ENCODE assay signal across 27 mouse cellular contexts in the genomic region with DNA sequence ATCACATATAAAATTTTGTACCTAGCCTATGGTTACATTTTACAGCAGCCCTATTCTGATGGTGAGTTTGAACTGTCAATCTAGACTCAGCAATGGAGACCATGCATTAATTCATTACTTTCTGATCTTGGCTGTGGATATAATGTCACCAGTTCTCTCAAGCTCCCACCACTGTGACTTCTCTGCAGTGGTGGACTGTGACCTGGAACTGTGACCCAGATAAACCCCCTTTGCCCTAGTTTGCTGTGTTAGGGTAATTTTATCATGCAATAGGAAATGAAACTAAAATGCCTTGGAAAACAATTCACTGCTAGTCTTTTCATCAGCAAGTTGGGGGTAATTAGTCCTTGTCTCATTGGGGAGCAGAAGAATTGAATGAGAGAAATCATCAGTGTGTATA.
A peak's percentile ranks its signal among the peaks of the same experiment; 100 is the strongest.
DNase-seq lines count a peak whose midpoint lies in the region; ATAC-seq and TF ChIP-seq lines count a peak whose summit lies in the region.
"Had no signal": no experiment of that assay in that cellular context is flagged by ENCODE, and none has a peak within 500 bp of the region (broad histone marks: within the 10 kb centered on the region; RNA-seq: fewer than 3 reads in every experiment).

No protein-coding gene starts in this region.

- H3K36me3 ChIP-seq in forebrain, embryonic 11.5 days (ENCODE audit: control insufficient read depth, insufficient read depth, low read length) = no peaks in the 10 kb centered on the region
- no peaks in the 10 kb centered on the region for H3K36me3 ChIP-seq in forebrain, embryonic 12.5 days (replicated peaks)
- no peaks in the 10 kb centered on the region for H3K36me3 ChIP-seq in liver, adult 2 months (ENCODE audit: control insufficient read depth, insufficient read depth, low read length)
- H3K36me3 ChIP-seq in liver, embryonic 12.5 days = no peaks in the 10 kb centered on the region
- H3K36me3 ChIP-seq in liver, postnatal 0 days (replicated peaks; ENCODE audit: insufficient read depth, low read length) = no peaks in the 10 kb centered on the region
- no peaks in the 10 kb centered on the region for H3K36me3 ChIP-seq in liver, embryonic 11.5 days (ENCODE audit: control insufficient read depth, insufficient read depth, low read length)
- H3K36me3 ChIP-seq in macrophage (ENCODE audit: inconsistent target) = no peaks in the 10 kb centered on the region
- H3K36me3 ChIP-seq: embryonic facial prominence, embryonic 10.5 days; embryonic facial prominence, embryonic 12.5 days; forebrain, embryonic 15.5 days; G1E had no signal

- peak; percentile 25; the same call in 1 of the 2 replicates for TF ChIP-seq EP300 in liver, postnatal 0 days (IDR thresholded peaks at IDR 0.05; ENCODE audit: low read depth)

- H3K27ac ChIP-seq in forebrain, embryonic 11.5 days (ENCODE audit: low read depth, low read length) = no peak overlapping the region
- H3K27ac ChIP-seq in forebrain, embryonic 12.5 days = no peak overlapping the region
- peak overlapping the region; percentile 76 for H3K27ac ChIP-seq in liver, adult 2 months (replicated peaks; ENCODE audit: insufficient read depth, low read depth, low read length)
- H3K27ac ChIP-seq in liver, embryonic 12.5 days = no peak overlapping the region
- peak overlapping the region; percentile 63 for H3K27ac ChIP-seq in liver, postnatal 0 days (ENCODE audit: low read depth)
- H3K27ac ChIP-seq in liver, embryonic 11.5 days (ENCODE audit: low read depth, low read length) = no peak overlapping the region
- H3K27ac ChIP-seq in macrophage = peak overlapping the region; percentile 27; the same call in 1 of the 2 replicates
- H3K27ac ChIP-seq: embryonic facial prominence, embryonic 10.5 days; embryonic facial prominence, embryonic 12.5 days; forebrain, embryonic 13.5 days; forebrain, embryonic 15.5 days had no signal

- H3K79me2 ChIP-seq in liver, adult 2 months (ENCODE audit: control insufficient read depth, insufficient read depth, low read length) = no peaks in the 10 kb centered on the region
- H3K79me2 ChIP-seq in macrophage (ENCODE audit: inconsistent target) = no peaks in the 10 kb centered on the region

- no peak for TF ChIP-seq POLR2A in liver, adult 2 months (IDR thresholded peaks at IDR 0.05; ENCODE audit: extremely low read depth, insufficient read depth, low read length)

- H3K4me1 ChIP-seq in forebrain, embryonic 11.5 days (replicated peaks; ENCODE audit: control insufficient read depth, insufficient read depth, low read length) = no peaks in the 10 kb centered on the region
- H3K4me1 ChIP-seq in forebrain, embryonic 12.5 days = no peaks in the 10 kb centered on the region
- peaks cover 27% of the 10 kb centered on the region for H3K4me1 ChIP-seq in liver, adult 2 months (ENCODE audit: control insufficient read depth, insufficient read depth, low read length)
- H3K4me1 ChIP-seq in liver, embryonic 12.5 days = no peaks in the 10 kb centered on the region
- peaks cover 16% of the 10 kb centered on the region for H3K4me1 ChIP-seq in liver, postnatal 0 days (ENCODE audit: insufficient read depth)
- H3K4me1 ChIP-seq in liver, embryonic 11.5 days (replicated peaks; ENCODE audit: control insufficient read depth, insufficient read depth, low read length) = no peaks in the 10 kb centered on the region
- H3K4me1 ChIP-seq: embryonic facial prominence, embryonic 10.5 days; embryonic facial prominence, embryonic 12.5 days; forebrain, embryonic 13.5 days; forebrain, embryonic 15.5 days had no signal

- no peaks in the 10 kb centered on the region for H3K9me3 ChIP-seq in forebrain, embryonic 11.5 days (ENCODE audit: control insufficient read depth, low read length)
- H3K9me3 ChIP-seq in forebrain, embryonic 12.5 days = no peaks in the 10 kb centered on the region
- no peaks in the 10 kb centered on the region for H3K9me3 ChIP-seq in liver, embryonic 12.5 days (replicated peaks)
- H3K9me3 ChIP-seq in liver, postnatal 0 days (ENCODE audit: low read length) = no peaks in the 10 kb centered on the region
- H3K9me3 ChIP-seq in liver, embryonic 11.5 days (ENCODE audit: control insufficient read depth, low read length) = no peaks in the 10 kb centered on the region
- H3K9me3 ChIP-seq: embryonic facial prominence, embryonic 10.5 days; embryonic facial prominence, embryonic 12.5 days; forebrain, embryonic 13.5 days; forebrain, embryonic 15.5 days; G1E had no signal

- H3K4me3 ChIP-seq in forebrain, embryonic 11.5 days (ENCODE audit: low read depth, low read length) = no peak overlapping the region
- H3K4me3 ChIP-seq in forebrain, embryonic 12.5 days (replicated peaks) = no peak overlapping the region
- no peak overlapping the region for H3K4me3 ChIP-seq in liver, adult 2 months (ENCODE audit: insufficient read depth, low read depth, low read length)
- H3K4me3 ChIP-seq in liver, embryonic 12.5 days = no peak overlapping the region
- no peak overlapping the region for H3K4me3 ChIP-seq in liver, postnatal 0 days (ENCODE audit: low read depth, low read length)
- no peak overlapping the region for H3K4me3 ChIP-seq in liver, embryonic 11.5 days (ENCODE audit: low read depth, low read length)
- no peak overlapping the region for H3K4me3 ChIP-seq in macrophage (ENCODE audit: inconsistent target)
- H3K4me3 ChIP-seq: embryonic facial prominence, embryonic 10.5 days; embryonic facial prominence, embryonic 12.5 days; forebrain, embryonic 13.5 days; forebrain, embryonic 15.5 days had no signal

- no peaks in the 10 kb centered on the region for H3K27me3 ChIP-seq in forebrain, embryonic 11.5 days (ENCODE audit: control insufficient read depth, insufficient read depth, low read length)
- no peaks in the 10 kb centered on the region for H3K27me3 ChIP-seq in forebrain, embryonic 12.5 days
- no peaks in the 10 kb centered on the region for H3K27me3 ChIP-seq in liver, adult 2 months (ENCODE audit: control insufficient read depth, insufficient read depth, low read length)
- H3K27me3 ChIP-seq in liver, embryonic 12.5 days (replicated peaks) = no peaks in the 10 kb centered on the region
- no peaks in the 10 kb centered on the region for H3K27me3 ChIP-seq in liver, postnatal 0 days (ENCODE audit: insufficient read depth, low read length)
- H3K27me3 ChIP-seq in liver, embryonic 11.5 days (replicated peaks; ENCODE audit: control insufficient read depth, insufficient read depth, low read length) = no peaks in the 10 kb centered on the region
- H3K27me3 ChIP-seq: CH12.LX; embryonic facial prominence, embryonic 12.5 days; forebrain, embryonic 13.5 days; forebrain, embryonic 15.5 days; Patski had no signal

- peak; percentile 2 for DNase-seq in forebrain, embryonic 11.5 days (ENCODE audit: low spot score)
- peak; percentile 69 for DNase-seq in liver, adult 2 months (ENCODE audit: extremely low read depth, low read depth, low spot score)
- DNase-seq in liver, postnatal 0 days = no peak
- DNase-seq in liver, embryonic 11.5 days (ENCODE audit: low spot score) = no peak
- no peak for DNase-seq in retina, embryonic 14.5 days (ENCODE audit: low spot score)
- DNase-seq: adrenal gland, adult 2 months; adrenal gland, postnatal 10 days; adrenal gland, postnatal 25 days; B cell, adult 2 months; cerebellum, adult 11-12 months; cerebellum, adult 2 months; cerebellum, adult 9-10 months; cerebellum, postnatal 10 days; cerebellum, postnatal 25 days; forebrain, postnatal 0 days had no signal

- H3K9ac ChIP-seq in forebrain, embryonic 11.5 days (ENCODE audit: low read length) = no peak overlapping the region
- no peak overlapping the region for H3K9ac ChIP-seq in forebrain, embryonic 12.5 days
- no peak overlapping the region for H3K9ac ChIP-seq in liver, adult 2 months (ENCODE audit: low read depth, low read length)
- no peak overlapping the region for H3K9ac ChIP-seq in liver, embryonic 12.5 days
- no peak overlapping the region for H3K9ac ChIP-seq in liver, postnatal 0 days (replicated peaks)
- H3K9ac ChIP-seq in liver, embryonic 11.5 days (ENCODE audit: low read depth, low read length) = no peak overlapping the region
- H3K9ac ChIP-seq: embryonic facial prominence, embryonic 12.5 days; forebrain, embryonic 13.5 days; forebrain, embryonic 15.5 days; forebrain, postnatal 0 days had no signal

- H3K4me2 ChIP-seq in forebrain, embryonic 11.5 days (ENCODE audit: low read depth, low read length, severe bottlenecking) = no peak overlapping the region
- no peak overlapping the region for H3K4me2 ChIP-seq in forebrain, embryonic 12.5 days
- H3K4me2 ChIP-seq in liver, embryonic 12.5 days = no peak overlapping the region
- H3K4me2 ChIP-seq in liver, postnatal 0 days (ENCODE audit: low read depth, low read length) = no peak overlapping the region
- no peak overlapping the region for H3K4me2 ChIP-seq in liver, embryonic 11.5 days
- H3K4me2 ChIP-seq: embryonic facial prominence, embryonic 12.5 days; forebrain, embryonic 13.5 days; forebrain, embryonic 15.5 days had no signal

- no peak for ATAC-seq in forebrain, embryonic 11.5 days (replicated peaks; ENCODE audit: low FRiP score)
- no peak for ATAC-seq in forebrain, embryonic 12.5 days (ENCODE audit: low FRiP score)
- no peak for ATAC-seq in liver, embryonic 12.5 days
- ATAC-seq in liver, postnatal 0 days = peak; percentile 75
- no peak for ATAC-seq in liver, embryonic 11.5 days (replicated peaks; ENCODE audit: low FRiP score)
- ATAC-seq: activated CD4-positive, CD25-positive, alpha-beta regulatory T cell, adult 4 months; CD4-positive, CD25-positive, alpha-beta regulatory T cell, adult 4 months; forebrain, embryonic 13.5 days; forebrain, embryonic 15.5 days; forebrain, postnatal 0 days; Patski had no signal

- TF ChIP-seq CTCF in liver, adult 2 months (IDR thresholded peaks at IDR 0.05; ENCODE audit: low read depth, low read length) = no peak
- TF ChIP-seq CTCF in liver, postnatal 0 days (IDR thresholded peaks at IDR 0.05; ENCODE audit: low read depth) = no peak

Comparison
In these comparisons a context has a peak if more than half of its experiments do, and no peak if none do; other contexts are left out.
1. DNase-seq: peak in forebrain, embryonic 11.5 days (single experiment) and liver, adult 2 months (single experiment); none in liver, postnatal 0 days (single experiment), liver, embryonic 11.5 days (single experiment) and retina, embryonic 14.5 days (single experiment).
2. H3K27ac ChIP-seq: peak in liver, adult 2 months (single experiment), liver, postnatal 0 days (single experiment) and macrophage (single experiment); none in forebrain, embryonic 11.5 days (single experiment), forebrain, embryonic 12.5 days (single experiment), liver, embryonic 12.5 days (single experiment) and liver, embryonic 11.5 days (single experiment).